Mouse (Mus musculus) thymus, adult 2 months (tissue): Measurements from ENCODE around the gene Ddx1. TPM values are rescaled to one million over a fixed set of nuclear protein-coding genes. Genes with fewer than 3 reads are reported as not detected.

Experiments used
- DNase-seq: peaks from one replicate; pipeline ENCODE4 v3.0.0; 2021
- H3K27ac ChIP-seq: fragments of 200-500 bp; 2 replicates; pipeline ENCODE4 v1.5.1; 2012; ENCODE audit warnings: low read length, control low read depth; ENCODE audit not compliant: control insufficient read depth, insufficient read depth
- H3K27me3 ChIP-seq: fragments of 200-500 bp; 2 replicates; pipeline ENCODE4 v1.6.1; 2012; ENCODE audit warnings: mild to moderate bottlenecking, low read length, moderate library complexity, mixed read lengths; ENCODE audit not compliant: control insufficient read depth, insufficient read depth
- H3K36me3 ChIP-seq: fragments of 200-500 bp; 2 replicates; pipeline ENCODE4 v1.6.1; 2012; ENCODE audit warnings: mild to moderate bottlenecking, low read length, moderate library complexity; ENCODE audit not compliant: control insufficient read depth, insufficient read depth
- H3K4me1 ChIP-seq: fragments of 200-500 bp; replicated peaks from 2 replicates; pipeline ENCODE4 v1.6.1; 2012; ENCODE audit warnings: low read length; ENCODE audit not compliant: control insufficient read depth, insufficient read depth
- H3K4me3 ChIP-seq: fragments of 200-500 bp; 2 replicates; pipeline ENCODE4 v1.5.1; 2012; ENCODE audit warnings: mild to moderate bottlenecking, low read length, control low read depth, moderate library complexity; ENCODE audit not compliant: control insufficient read depth, insufficient read depth
- CTCF ChIP-seq: fragments of 200-500 bp; IDR thresholded peaks from 2 replicates; pipeline ENCODE4 v1.5.1; 2012; ENCODE audit warnings: mild to moderate bottlenecking, control low read depth, low read length, moderate library complexity, borderline replicate concordance; ENCODE audit not compliant: control insufficient read depth, poor library complexity, insufficient read depth; ENCODE audit errors: extremely low read depth
- POLR2A ChIP-seq: fragments of 200-500 bp; IDR thresholded peaks from 2 replicates; pipeline ENCODE4 v1.6.1; 2012; ENCODE audit warnings: mild to moderate bottlenecking, low read length, control low read depth, moderate library complexity; ENCODE audit not compliant: control insufficient read depth, poor library complexity, insufficient read depth; ENCODE audit errors: extremely low read depth
- WGBS: fragments of 180-500 bp; shearing (Covaris S2); methylation state at CpG from one replicate; pipeline ENCODE4 v1.1.7; 2018; 5-methylcytosine and 5-hydroxymethylcytosine counted together
- polyA plus RNA-seq: library from polyadenylated mRNA; depleted of rRNA; stranded (reverse); fragments of >200 nt; gene quantifications from 2 replicates; pipeline ENCODE4 v1.2.3, GENCODE M21; 2012; rRNA removed

The Ddx1 gene
- polyA plus RNA-seq = 6.7 TPM in 2 replicates

DNA sequence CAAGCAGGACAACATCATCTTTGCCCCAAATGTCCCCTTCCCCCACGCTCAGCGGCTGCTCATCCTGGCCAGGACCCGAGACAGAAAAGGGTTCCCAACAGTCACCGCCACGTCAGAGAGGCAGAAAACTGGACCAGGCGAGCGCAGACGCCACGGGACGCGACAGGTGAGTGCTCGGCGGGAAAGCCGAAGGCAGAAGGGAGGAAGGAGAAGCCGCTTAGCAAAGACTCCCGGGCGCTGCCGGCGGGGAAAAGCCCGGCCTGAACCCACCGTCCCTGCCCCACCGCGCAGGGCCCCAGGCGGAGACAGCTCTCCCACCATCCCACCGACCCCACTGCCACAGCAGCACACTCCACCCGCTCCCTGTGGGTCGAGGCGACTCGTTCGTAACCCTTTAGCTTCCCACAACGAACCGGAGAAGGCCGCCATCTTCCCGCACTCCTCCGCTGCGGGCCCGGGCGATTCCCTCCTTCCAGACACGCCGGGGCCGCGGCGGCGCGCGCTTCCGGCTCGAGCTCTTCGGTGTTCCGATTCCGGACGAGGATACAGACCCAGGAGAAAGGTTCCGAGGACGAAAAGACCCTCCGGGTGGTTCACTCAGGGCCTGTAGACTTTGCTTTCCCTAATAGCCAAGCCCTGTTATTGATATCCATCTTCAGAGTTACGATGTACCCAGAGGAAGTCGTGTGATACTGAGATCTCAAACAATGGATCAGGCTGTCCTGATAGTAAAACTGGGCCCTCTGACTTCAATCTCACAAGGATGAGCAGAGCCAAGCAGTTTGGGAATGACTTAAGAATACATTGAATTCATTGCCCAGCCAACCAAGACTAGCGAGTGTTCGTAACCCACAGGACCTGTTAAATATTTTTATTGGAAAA is at the start of gene Ddx1:
Gene Ddx1, minus strand, starts transcription at position 523 of the 882 bp plus-strand sequence.
- WGBS = 3% methylated on average over 58 of the region's 59 CpGs
- Histone ChIP-seq H3K4me3 (peak within 1 kb of the TSS; percentile 82), H3K36me3 (no peaks in the 10 kb centered on the region), H3K4me1 (no peaks in the 10 kb centered on the region), H3K27ac (no peak within 1 kb of the TSS), H3K27me3 (no peaks in the 10 kb centered on the region)
- TF ChIP-seq CTCF (peak; percentile 30; the same call in 1 of the 2 replicates), POLR2A (peak; percentile 45; the same call in 1 of the 2 replicates)
- peak; percentile 78 for DNase-seq

DNA sequence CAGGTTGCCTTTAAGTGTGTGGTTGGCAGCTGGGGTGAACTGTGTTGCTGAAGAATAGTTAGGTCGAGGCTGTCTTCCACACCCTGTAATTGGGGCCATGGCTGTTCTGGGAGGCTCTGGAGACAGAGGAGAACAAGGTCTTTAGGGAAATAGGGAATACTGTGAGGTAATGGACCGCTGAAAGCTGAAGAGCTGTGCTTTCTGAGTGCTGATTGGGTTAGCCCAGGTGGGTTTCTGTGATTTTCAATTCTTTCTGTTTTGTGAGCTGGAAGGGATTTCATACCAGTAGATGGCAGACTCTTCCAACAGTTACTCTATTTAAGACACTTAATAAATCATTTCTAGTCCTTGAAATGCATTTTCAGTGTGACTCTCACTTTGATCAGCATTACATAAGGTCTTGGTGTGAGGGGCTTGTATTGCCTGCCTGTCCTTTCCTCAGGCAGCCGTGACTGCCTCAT is 44.4 kb upstream of the Ddx1 start:
- Histone ChIP-seq H3K4me1 (no peaks in the 10 kb centered on the region), H3K27me3 (no peaks in the 10 kb centered on the region), H3K36me3 (no peaks in the 10 kb centered on the region), H3K27ac (no peak overlapping the region), H3K4me3 (no peak overlapping the region)
- no peak for DNase-seq
- WGBS = 91% methylated on average over 3 of the region's 3 CpGs
- no peak for TF ChIP-seq CTCF
- no peak for TF ChIP-seq POLR2A

DNA sequence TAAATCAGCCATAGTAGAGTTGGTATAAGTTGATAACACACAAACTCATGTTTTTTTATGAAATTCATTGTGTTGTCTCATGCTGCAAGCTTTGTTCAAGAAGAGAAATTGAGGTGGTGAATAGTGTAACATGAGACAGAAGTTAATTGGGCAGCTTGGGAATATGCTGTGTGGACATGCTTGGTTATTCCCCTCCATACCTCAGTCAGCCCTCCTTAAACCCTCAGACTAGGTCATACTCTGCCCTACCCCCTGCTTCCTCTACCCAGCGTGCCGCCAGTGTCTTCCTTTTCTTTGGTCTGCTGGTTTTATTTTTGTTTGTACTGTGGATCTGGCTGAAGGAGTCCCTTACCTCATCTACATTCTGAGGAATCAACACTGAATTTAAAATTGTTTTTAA is 42.4 kb upstream of the Ddx1 start:
- no peak for DNase-seq
- Histone ChIP-seq H3K27me3 (no peaks in the 10 kb centered on the region), H3K36me3 (no peaks in the 10 kb centered on the region), H3K4me1 (no peaks in the 10 kb centered on the region), H3K27ac (no peak overlapping the region), H3K4me3 (no peak overlapping the region)
- 98% methylated on average over 2 of the region's 2 CpGs for WGBS
- TF ChIP-seq CTCF = no peak
- TF ChIP-seq POLR2A = no peak

DNA sequence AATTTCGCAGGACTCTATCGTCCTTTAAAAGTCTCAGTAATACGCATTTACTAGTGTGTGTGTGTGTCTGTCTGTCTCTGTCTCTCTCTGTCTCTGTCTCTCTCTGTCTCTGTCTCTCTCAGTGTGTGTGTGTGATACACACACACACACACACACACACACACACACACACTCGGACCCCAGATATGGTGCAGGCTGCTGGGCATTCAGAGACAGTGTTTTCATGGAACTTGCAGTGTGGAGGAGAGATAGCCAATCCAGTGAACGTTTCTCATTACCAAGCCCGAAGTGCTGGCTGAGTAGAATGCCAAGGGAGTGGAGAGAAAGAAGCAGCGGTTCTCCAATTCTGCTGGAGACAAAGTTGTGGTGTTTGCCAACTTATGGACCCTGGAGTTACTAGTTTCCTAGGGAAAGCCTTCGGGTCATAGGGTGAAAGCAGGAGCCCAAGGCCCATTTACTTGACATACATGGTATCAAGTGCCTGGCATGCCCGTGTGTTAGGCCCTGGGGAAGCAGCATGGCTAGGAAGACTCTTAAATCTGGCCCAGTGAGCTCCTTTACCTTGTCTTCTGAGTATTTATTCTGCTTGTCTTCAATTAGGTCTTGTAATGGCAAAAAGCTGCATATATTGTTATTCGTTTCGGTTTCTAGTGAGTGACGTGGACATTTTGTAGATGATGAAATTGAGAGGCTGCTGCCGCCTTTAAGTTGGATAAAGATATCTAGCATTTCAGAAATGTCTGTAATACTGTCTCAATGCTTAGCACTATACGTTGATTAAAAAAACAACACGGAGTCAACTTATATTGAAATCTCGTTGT is 20.8 kb upstream of the Ddx1 start:
- WGBS = 57% methylated on average over 16 of the region's 16 CpGs
- H3K27ac ChIP-seq = no peak overlapping the region

DNA sequence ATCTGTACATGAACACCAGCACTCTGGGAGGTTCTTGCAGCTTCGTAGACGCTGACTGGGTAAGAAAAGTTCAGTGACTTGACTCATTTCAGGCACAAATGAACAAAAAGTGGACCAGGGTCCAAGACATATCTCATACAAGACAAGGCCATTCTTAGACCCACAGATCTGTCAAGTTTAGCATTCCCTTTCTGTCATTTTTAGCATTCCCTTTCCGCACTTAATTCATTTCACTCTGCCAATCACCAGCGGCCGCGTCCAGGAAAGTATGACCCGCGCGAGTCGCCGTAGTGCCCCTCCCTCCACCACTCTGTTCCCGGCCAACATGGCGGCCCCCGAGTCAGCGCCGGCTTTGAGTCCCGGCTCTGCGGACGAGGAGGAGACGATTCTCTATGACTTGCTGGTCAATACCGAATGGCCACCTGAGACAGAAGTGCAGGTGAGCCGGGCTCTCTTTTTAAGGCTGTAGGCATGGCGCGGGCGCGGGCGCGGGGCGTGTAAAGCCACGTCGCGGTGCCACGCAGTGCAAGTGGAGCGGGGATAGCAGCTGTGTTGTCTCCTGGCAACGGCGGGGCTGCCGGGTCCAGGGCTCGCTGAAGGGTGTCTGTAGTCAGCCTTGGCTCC is 19.9 kb upstream of the Ddx1 start, which contains the start of gene Nbas:
Gene Nbas, plus strand, starts transcription at position 308 of the 624 bp plus-strand sequence.
- Histone ChIP-seq H3K36me3 (no peaks in the 10 kb centered on the region), H3K27ac (no peak within 1 kb of the TSS), H3K27me3 (no peaks in the 10 kb centered on the region), H3K4me1 (peaks cover 5% of the 10 kb centered on the region), H3K4me3 (peak within 1 kb of the TSS; percentile 86)
- peak; percentile 27; the same call in 1 of the 2 replicates for TF ChIP-seq POLR2A
- TF ChIP-seq CTCF = no peak
- peak; percentile 86 for DNase-seq
- WGBS = 5% methylated on average over 38 of the region's 38 CpGs

More for the DNA sequence above, 20.8 kb upstream of the Ddx1 start:
- Histone ChIP-seq H3K4me3 (peak overlapping the region; percentile 86), H3K36me3 (no peaks in the 10 kb centered on the region), H3K4me1 (peaks cover 5% of the 10 kb centered on the region), H3K27me3 (no peaks in the 10 kb centered on the region)
- DNase-seq = no peak
- TF ChIP-seq CTCF (no peak), POLR2A (no peak)

DNA sequence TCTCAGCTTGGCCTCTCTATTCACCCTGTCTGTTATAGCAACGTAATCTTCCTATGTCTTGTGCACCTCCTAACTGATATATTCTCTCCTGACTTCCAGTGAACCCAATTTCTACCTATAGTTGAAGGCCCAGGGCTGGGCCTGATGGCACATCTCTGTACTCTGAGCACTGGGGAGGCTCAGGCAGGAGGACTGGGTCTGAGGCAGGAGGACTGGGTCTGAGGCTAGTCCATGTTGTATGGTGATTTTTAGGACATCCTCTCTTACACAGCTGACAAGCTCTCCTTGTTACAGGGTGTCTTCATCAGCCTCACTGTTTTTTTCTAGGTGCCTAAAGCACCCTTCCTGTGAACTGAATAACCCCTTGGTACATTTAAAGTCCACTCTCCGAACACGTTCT is 19.4 kb upstream of the Ddx1 start:
- H3K4me1 ChIP-seq = peaks cover 5% of the 10 kb centered on the region
- no peak for DNase-seq
- WGBS = 54% methylated on average over 3 of the region's 3 CpGs
- H3K27me3 ChIP-seq = no peaks in the 10 kb centered on the region
- no peak overlapping the region for H3K27ac ChIP-seq
- TF ChIP-seq POLR2A (no peak), CTCF (no peak)
- no peak overlapping the region for H3K4me3 ChIP-seq
- H3K36me3 ChIP-seq = no peaks in the 10 kb centered on the region

DNA sequence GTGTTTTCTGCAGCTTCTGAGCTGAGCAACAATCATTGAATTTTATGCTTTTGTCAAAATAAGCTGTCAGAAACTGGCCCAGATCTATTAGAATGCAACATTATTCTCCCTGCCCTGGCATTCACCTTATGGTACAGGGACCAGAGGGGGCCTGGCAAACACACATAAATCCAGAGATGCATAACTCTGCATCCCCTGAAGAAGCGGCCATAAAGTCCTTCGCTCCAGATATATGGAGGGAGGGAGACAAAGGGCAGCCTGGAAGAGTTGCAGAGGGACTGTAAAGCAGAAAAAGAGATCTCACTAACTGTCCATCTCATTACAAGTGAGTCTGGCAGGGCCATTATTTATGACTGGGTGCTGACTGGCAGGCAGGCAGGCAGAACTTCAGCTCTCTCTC is 6.7 kb upstream of the Ddx1 start:
- H3K27ac ChIP-seq = no peak overlapping the region
- H3K4me1 ChIP-seq = no peaks in the 10 kb centered on the region
- H3K4me3 ChIP-seq = no peak overlapping the region
- DNase-seq = no peak
- 80% methylated on average over 2 of the region's 2 CpGs for WGBS
- TF ChIP-seq POLR2A (no peak), CTCF (no peak)
- H3K36me3 ChIP-seq = no peaks in the 10 kb centered on the region
- H3K27me3 ChIP-seq = no peaks in the 10 kb centered on the region
